In genomic region chr2:108785161-108785957, GRCm38 (mm10) we compare ENCODE assay signal across 15 mouse cellular contexts.
DNase-seq lines count a peak whose midpoint lies in the region; ATAC-seq lines count a peak whose summit lies in the region.
"Had no signal": no experiment of that assay in that cellular context is flagged by ENCODE, and none has a peak within 500 bp of the region (broad histone marks: within the 10 kb centered on the region; RNA-seq: fewer than 3 reads in every experiment).

No protein-coding gene starts in this region.

- no peak overlapping the region for H3K9ac ChIP-seq in hindbrain, embryonic 11.5 days (ENCODE audit: low read depth, low read length)
- H3K9ac ChIP-seq: embryonic facial prominence, embryonic 12.5 days; heart, embryonic 15.5 days; hindbrain, embryonic 15.5 days; lung, embryonic 15.5 days had no signal

- no peak for ATAC-seq in activated CD4-positive, CD25-positive, alpha-beta regulatory T cell, adult 4 months
- no peak for ATAC-seq in hindbrain, embryonic 11.5 days (ENCODE audit: low FRiP score)

- no peaks in the 10 kb centered on the region for H3K9me3 ChIP-seq in hindbrain, embryonic 11.5 days (ENCODE audit: control insufficient read depth, low read length)
- H3K9me3 ChIP-seq: embryonic facial prominence, embryonic 12.5 days; forebrain, embryonic 10.5 days; heart, embryonic 15.5 days; hindbrain, embryonic 15.5 days; lung, embryonic 15.5 days had no signal

- H3K4me2 ChIP-seq in hindbrain, embryonic 11.5 days (replicated peaks; ENCODE audit: low read depth, low read length): no peak overlapping the region
- H3K4me2 ChIP-seq: embryonic facial prominence, embryonic 12.5 days; heart, embryonic 15.5 days; hindbrain, embryonic 15.5 days; lung, embryonic 15.5 days had no signal

- 88% methylated on average over 19 of the region's 19 CpGs for WGBS in hindbrain, embryonic 11.5 days

- no peaks in the 10 kb centered on the region for H3K36me3 ChIP-seq in hindbrain, embryonic 11.5 days (ENCODE audit: control insufficient read depth, insufficient read depth, low read length)
- H3K36me3 ChIP-seq: embryonic facial prominence, embryonic 12.5 days; forebrain, embryonic 10.5 days; heart, embryonic 15.5 days; hindbrain, embryonic 15.5 days; lung, embryonic 15.5 days had no signal

- DNase-seq in kidney, postnatal 4 days: peak; percentile 8 to 22
- DNase-seq in kidney, postnatal 36 days: no peak
- DNase-seq in NIH3T3 (ENCODE audit: low read depth): peak; percentile 63
- peak; percentile 22 for DNase-seq in cerebellum, adult 11 months
- peak; percentile 42 for DNase-seq in cerebellum, postnatal 36 days
- DNase-seq in hindbrain, embryonic 11.5 days (ENCODE audit: low spot score): no peak
- DNase-seq: adrenal gland, postnatal 36 days; thymus, adult 18-20 months had no signal

- H3K27ac ChIP-seq in hindbrain, embryonic 11.5 days (ENCODE audit: low read depth, low read length): no peak overlapping the region
- H3K27ac ChIP-seq: embryonic facial prominence, embryonic 12.5 days; forebrain, embryonic 10.5 days; heart, embryonic 15.5 days; hindbrain, embryonic 15.5 days; lung, embryonic 15.5 days had no signal

- no peak overlapping the region for H3K4me3 ChIP-seq in hindbrain, embryonic 11.5 days (ENCODE audit: low read depth, low read length)
- H3K4me3 ChIP-seq: embryonic facial prominence, embryonic 12.5 days; forebrain, embryonic 10.5 days; heart, embryonic 15.5 days; hindbrain, embryonic 15.5 days; lung, embryonic 15.5 days had no signal

- H3K4me1 ChIP-seq in hindbrain, embryonic 11.5 days (replicated peaks; ENCODE audit: control insufficient read depth, insufficient read depth, low read length): no peaks in the 10 kb centered on the region
- H3K4me1 ChIP-seq: embryonic facial prominence, embryonic 12.5 days; forebrain, embryonic 10.5 days; heart, embryonic 15.5 days; hindbrain, embryonic 15.5 days; lung, embryonic 15.5 days had no signal

- H3K27me3 ChIP-seq in hindbrain, embryonic 11.5 days (ENCODE audit: control insufficient read depth, insufficient read depth, low read length): no peaks in the 10 kb centered on the region
- H3K27me3 ChIP-seq: CH12.LX; embryonic facial prominence, embryonic 12.5 days; heart, embryonic 15.5 days; hindbrain, embryonic 15.5 days; lung, embryonic 15.5 days had no signal

Comparison
In these comparisons a context has a peak if more than half of its experiments do, and no peak if none do; other contexts are left out.
1. DNase-seq: peak in kidney, postnatal 4 days (2 of 2), NIH3T3 (single experiment), cerebellum, adult 11 months (single experiment) and cerebellum, postnatal 36 days (2 of 2); none in kidney, postnatal 36 days (0 of 2) and hindbrain, embryonic 11.5 days (single experiment).